Mouse (Mus musculus) layer of hippocampus, postnatal 10 days (tissue): Measurements from ENCODE around the gene Sympk. TPM values are rescaled to one million over a fixed set of nuclear protein-coding genes. Genes with fewer than 3 reads are reported as not detected.

Experiments
- DNase-seq, 2 experiments: peaks; one replicate each; pipeline ENCODE4 v3.0.0; 2021; ENCODE audit warnings: low spot score in 2 of 2
- total RNA-seq, 2 experiments: library from RNA; stranded (reverse); gene quantifications; 2 replicates each; pipeline ENCODE4 v1.2.3; 2021

Sympk gene
- total RNA-seq, 2 experiments from 2014 or later, result 88.4 to 90.2 TPM

DNA sequence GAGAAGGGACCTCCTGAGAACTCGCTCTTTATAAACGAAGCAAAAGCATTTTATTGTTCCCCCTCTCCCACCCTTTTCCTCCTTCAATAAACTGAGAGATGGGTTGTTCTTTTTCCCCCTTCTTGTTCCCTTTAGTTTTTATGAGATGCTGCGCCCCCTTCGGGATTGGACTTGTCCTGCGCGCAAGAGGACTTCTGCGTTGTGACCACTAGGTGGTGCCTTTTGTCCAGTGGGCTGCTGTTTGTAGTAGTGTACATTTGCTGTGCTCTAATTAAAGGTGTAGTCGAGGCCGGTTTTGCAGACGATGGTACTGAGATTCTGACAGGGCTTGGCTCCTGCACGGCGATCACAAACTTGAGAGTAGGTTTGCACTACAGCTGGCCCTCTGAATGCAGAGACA lies 17.7 kb upstream of the Sympk start:
- peak; percentile 90 to 91 for DNase-seq

DNA sequence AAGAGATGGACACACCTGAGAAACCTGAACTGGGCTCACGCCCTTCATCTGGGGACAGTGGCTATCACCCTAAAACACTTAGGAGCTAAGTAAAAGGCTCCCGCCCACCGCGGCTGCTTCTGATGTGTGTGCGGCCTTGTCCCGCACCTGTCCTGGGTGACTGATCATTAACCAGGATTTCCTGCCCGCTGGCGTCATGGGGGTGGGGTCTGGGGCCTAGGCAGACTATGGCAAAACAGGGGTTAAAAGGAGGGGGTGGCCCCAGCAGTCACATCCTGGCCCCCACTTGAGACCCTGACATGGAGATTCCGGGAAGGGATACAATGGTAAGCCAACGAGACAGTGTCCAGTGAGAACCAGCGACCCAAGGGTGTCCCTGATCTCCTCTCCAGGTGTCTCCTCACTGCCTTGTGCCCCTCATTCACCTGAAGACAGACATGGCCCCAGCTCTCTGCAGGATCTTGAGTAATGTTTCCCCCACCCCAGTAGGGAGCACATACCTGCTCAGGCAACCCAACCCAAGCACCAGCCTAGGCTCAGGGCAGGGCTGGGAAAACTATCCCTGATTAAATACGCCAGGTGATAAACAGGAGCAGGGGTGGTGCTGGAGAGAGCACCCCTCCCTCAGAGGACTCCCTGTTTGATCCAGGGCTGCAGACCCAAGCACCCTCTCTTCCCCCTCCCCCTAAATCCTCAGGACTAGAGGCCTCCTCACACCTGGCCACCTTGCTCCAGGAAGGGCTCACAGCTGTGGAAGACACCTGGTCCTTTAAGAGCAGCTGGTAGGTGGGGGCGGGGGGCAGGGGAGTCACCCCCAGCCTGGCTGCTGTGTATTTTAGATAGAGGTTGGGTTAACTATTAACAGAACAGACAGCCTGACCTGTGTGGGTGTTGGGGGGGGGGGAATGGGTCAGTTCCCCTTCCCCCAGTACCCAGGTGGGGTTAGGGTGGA lies 16.9 kb upstream of the Sympk start:
- DNase-seq, result no peak

DNA sequence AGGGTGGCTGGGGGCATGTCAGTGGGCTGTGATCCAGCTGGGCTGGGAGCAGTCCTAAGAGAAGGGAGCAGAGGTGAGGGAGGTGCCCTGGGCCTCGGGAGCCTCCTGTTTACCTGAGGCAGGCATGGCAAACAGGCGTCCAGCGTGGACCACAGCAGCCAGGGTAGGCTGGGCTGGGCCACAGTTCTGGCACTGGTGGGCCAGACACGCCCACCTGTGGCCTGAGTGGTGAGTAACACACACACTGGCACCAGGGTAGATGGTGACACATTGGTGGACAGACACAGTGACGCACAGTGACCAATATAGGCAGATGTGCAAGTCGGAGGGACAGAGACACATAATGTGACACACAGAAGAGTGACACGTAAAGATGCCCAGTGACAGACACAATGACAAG lies 13.6 kb upstream of the Sympk start:
- DNase-seq, result no peak

DNA sequence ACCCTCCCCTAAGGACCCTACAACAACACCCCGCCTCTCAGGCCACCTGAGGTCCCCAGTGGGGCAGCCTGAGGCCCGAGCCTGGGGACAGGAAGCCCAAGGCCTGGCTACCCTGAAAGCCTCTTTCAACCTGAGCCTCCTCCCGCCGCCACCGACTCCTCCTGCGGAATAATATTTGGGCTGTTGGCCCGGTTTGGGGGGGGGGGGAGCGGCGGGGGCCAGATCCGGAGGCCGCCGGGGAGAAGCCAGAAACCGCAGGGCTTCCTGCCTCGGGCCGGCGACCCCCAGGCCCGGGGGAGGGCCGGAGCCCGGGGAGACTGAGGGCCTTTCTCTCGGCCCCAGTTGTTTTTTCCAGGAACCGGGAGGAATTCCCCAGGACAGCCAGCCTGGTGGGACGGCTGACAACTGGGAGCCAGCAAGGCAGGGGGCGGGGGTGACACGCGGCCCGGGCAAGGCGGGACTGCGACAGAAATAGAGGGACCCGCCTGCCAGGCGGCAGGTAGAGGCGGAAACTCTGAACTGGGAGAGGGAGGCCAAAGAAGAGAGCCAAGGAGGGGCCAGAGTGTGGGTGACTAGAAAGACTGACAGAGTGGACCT lies 12.1 kb upstream of the Sympk start:
- no peak for DNase-seq

DNA sequence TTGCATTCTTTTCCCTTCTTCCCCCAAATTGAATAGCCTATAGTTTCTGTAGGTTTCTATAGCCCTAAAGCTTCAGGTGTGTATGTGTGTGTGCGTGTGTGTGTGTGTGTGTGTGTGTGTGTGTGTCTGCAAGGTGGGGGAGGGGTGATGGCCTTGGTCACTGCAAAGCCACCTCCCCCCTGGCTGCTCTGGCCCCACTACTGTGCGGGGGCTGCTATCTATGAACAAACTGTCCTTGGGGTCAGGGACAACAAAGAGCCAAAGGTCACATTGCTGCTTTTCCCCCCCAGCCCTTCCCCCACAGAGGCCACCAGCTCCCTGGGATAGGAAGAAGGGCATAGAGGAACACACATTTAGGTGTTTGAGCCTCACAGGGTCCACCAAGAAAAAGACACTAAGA lies 11.3 kb upstream of the Sympk start:
- no peak for DNase-seq

DNA sequence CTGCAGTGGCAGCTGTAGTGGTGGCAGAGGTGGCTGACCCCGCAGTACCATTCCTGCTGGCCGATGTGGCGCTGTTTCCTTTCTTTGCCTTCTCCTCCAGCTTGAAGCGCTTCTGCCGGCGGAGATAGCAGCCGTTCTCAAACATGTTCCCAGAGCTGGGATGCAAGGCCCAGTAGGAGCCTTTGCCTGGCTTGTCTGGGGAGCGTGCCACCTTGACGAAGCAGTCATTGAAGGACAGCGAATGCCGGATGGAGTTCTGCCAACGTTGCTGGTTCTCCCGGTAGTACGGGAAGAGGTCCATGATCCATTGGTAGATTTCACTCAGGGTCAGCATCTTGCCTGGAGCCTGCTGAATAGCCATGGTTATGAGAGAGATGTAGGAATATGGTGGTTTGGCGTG lies 9.7 kb upstream of the Sympk start:
- DNase-seq, result no peak

DNA sequence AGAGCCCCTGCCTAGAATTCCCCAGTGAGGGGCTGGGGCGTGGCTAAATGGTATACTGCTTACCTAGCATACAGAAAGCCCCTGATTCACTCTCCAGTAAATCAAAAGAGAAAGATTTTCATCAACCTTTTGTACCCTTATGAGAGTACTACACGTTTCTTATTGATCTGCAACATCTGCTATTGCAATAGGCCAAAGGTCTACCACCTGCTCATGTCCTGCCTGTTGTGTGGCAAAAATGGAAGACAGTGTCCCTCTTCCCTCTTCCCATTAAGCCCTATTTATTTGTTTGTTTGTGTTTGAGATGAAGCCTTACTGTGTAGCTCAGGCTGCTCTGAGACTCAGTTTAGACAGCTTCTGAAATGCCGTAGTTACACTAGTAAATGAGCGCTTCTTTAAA lies 8.1 kb upstream of the Sympk start:
- DNase-seq, result no peak

DNA sequence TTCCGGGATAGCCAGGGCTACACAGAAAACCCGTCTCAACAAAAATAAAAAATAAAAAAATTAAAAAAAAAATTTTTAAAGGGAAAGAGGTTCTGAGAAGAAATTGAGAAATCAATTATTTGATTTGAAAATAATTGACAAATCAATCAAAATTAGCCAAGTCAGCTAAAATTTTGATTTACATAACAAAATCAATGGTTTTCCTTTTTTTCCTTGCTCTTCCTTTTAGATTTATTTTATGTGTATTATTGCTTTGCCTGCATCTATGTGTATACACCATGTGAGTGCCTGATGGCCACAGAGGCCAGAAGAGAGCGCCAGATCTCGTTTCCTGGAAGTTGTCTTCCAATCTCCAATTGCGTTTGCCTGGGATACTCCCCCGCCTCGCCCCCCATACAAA lies 6.3 kb upstream of the Sympk start:
- no peak for DNase-seq

DNA sequence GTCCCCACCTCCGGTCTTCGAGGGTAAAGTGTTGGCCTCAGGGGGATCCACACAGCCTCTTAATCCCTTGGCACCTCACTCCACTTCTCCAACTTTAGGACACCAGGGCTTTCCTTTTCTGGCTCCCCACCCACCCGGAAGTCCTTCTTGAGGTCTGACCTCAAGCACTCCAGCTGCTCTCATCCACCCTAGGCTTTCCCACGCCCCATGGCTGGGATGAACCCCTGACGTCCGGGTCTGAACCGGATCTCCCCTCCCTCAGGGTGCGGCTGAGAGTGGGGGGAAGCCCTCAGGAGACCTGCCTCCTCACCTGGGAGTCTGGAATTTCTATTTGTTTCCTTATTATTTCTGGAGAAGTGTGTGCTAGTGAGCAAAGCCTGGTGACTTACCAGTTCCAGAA lies 3.1 kb upstream of the Sympk start:
- DNase-seq, result no peak

DNA sequence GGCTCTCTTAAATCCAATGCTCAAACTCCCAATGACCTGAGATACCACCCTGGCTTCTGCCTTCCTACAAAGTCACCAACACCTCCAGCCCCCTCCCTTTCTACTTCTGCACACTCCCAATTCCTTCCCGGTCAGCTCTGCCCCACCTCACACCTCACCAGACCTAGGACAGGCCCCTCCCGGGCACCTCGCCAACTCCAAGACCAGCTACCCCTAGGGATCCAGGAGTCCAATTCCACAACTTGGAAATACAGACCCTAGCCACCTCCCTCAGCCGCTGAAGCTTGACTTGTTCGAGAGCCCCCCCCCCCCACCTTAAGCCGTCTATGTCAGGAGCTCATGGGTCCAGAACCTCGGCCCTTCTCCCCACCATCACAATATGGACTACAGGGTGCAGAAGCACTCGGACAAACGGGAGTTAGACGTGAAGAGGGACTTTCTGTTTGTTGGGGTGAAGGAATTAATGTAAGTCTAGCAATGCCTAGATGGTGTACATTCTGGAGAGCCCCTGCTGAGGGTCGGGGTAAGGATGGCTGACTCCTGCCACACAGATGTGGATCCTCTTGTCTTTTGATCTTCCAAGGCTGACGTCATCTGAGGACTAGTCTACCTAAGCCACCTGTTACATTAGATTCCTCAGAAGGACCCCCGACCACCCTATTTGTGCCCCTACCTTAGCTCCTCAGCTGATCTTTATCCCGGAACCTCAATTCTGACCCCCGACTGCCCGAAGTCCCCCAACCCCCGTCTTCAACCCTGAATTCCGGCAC lies 1.8 kb upstream of the Sympk start:
- no peak for DNase-seq

DNA sequence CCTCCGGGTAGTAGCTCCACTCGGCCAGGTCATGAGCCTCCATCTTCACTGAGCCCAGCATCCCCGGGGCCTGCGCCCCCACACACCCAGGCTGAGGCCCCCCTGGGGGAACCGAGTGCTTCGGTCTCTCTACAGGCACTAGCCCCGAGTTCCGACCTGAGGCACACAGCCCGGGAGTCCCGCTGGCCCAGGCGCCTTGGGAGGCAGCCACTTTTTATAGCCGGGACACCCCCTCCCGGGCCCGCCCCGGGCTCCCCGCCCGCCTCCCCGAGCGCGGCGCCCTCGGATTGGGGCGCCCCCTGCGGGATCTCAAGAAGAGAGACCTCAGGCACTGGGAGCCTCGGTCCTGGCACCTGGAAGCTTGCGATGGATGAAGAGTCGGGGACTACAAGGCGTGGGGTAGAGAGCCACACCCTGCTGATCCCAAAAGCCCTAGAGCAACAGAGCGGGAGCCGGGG lies 791 bp upstream of the Sympk start, which contains the start of gene Foxa3:
Gene Foxa3, minus strand, starts transcription at position 182 of the 458 bp plus-strand sequence.
- peak in 1 of 2 experiments; percentile 53 for DNase-seq

DNA sequence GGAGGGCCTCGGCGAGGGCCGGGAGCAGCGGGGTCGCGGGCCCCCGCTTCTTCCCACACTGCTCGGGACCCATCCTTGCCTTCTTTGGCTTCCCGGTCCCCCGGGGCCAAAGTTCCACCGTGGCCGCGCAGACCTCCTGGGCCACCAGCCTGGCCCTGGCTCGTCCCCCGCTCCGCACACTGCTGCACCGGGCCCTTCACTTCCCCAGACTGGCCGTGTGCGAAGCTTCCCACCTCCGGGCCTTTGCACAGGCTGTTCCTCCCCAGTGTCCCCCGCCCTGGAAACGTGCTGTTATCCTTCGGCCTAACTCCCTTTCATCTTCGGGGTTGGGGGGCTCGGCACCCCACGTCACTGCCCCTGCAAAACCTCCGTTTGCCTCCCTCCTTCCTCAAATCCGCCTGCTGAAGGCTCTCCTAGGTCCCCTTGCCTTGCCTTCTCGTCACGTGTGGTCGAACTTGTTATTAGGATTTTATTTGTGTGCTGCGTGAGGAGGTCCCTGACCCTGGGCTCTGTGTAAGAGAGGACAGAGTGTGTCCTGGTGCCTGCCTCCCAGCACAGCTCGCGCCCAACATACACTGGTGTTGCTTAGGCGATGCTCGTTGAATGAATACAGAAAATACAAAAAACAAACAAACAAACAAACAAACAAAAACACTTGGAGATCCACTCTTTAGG lies 541 bp downstream of the Sympk start:
- peak; percentile 56 to 66 for DNase-seq

DNA sequence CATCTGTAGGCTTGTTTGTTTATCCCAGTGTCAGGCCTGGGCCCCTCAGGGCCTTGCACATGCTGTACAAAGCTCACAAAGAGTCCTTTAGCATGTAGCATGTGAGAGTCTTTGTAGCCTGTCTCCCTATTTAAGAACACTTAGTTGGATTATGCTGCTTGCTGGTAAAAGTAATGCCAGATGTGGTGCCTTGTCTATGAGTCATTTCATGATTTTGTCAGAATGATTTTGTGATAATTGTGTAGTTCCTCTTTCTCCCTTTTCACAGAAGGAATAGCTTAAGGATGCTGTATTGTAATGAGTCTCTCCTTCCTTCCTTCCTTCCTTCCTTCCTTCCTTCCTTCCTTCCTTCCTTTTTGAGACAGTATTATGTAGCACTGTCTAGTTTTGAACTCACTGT lies 3.9 kb downstream of the Sympk start:
- no peak for DNase-seq

DNA sequence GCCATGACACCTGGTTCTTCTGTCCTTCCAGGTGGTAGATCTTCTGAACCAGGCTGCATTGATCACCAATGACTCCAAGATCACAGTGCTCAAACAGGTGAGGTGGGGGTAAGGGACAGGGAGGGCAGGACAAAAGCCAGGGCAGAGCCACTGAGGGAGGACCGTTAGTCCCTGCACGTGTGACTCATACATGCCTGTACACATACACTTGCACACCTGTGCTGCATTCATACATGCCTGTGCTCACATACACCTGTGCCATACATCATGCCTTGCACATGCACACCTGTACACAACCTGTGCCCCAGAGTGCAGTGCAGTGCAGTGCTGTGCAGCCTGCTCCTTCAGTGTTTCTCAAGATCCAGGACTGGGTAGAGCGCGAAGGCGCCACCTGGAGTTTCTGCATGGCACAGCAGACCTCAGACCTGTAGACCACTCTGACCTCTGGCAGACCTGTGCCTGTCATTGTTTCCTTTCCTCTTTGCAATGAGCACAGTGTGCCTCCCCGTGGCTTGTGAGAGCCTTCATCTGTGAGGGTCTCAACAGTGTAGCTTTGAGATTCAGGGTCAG lies 5.0 kb downstream of the Sympk start:
- DNase-seq, result peak in 1 of 2 experiments; percentile 57

DNA sequence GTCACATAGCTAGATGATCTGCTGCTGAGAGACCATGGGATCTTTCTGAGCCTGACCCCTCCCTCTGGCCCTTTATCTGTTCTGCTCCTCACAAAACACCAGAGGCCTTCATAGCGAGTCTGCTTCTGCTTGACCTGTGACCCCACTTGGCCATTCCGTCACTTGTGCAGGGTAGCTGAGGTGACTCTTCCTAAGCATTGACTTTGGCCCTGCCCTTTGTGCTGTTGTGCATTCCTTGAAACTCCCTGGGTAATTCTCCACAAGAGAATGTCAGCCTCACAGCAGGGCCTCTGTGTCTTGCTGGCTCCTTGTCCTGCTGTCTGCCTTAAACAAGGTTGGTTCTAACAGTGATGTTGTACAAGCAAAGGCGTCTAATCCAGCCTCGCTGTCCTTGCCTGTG lies 7.5 kb downstream of the Sympk start:
- DNase-seq, result no peak

DNA sequence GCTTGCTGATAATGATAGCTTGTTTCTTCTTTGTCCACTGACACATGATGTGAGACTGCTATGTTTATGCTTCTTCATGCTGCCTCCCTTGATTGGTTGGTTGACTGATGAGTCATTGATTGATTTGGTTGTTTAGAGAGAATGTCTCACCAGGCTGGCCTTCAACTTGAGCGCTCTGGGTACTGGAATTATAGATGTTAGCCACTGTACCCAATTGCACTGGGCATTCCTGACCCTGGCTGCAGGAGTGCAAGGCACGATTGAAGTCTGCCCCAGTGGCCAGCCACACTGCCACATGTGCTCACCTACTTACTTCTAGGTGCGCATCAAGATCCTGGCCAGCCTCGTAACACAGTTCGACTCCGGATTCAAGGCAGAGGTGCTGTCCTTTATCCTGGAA lies 20.4 kb downstream of the Sympk start:
- DNase-seq, result no peak

DNA sequence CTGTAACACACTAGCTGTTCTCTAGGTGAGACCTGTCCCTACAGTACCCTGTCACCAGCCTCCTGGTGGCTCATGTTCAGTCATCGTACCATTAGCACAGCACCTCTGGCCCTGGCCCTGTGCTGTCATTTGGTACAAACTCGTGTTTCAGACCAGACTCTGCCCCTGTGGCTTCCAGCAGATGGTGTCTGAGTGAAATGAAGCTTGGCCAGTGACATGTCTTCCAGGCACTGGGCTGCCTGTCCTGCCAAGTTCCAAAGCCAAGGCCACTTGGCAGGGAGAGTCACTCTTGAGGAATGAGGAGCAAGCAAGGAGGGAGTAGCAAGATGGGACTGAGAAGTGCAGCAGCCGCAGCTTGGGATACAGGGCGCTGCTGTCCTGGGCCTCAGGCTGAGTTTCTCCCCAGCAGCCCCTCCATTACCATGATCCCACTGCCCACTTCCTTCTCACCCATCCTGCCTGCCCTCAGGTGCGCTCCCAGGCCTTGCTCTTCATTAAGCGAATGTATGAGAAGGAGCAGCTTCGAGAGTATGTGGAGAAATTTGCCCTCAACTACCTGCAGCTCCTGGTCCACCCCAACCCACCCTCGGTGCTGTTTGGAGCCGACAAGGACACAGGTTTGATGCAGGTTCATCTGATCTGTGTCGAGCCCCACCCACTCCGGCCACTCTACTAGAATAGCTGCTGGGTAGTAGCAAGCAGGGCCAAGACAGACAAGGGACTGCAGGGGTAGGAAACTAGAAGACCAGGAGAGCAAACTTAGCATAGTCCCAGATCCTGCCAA lies 22.3 kb downstream of the Sympk start:
- peak in 1 of 2 experiments; percentile 22 for DNase-seq

DNA sequence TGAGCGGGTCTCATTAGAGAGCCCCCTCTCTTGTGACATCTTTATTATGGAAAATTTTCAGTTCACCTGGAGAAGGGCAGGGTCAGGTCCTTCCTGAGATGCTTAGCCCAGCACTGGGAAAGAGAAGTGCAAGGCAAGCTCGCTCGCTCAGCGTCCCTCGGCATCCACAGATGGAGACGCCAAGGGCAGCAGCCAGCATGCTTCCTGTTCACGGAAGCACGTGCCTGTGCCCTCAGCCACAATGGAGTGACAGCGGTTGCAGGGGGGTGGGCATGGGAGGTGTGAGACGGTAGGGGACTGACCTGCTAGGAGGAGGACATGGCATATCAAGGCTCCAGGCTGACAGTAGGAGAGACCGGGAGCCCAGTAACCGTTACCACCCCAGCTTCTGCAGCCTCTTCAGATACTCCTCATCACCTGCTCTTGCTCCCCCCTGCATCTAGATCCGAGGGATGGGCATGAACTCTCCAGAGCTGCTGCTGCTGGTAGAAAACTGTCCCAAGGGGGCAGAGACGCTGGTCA lies 23.9 kb downstream of the Sympk start:
- no peak for DNase-seq

DNA sequence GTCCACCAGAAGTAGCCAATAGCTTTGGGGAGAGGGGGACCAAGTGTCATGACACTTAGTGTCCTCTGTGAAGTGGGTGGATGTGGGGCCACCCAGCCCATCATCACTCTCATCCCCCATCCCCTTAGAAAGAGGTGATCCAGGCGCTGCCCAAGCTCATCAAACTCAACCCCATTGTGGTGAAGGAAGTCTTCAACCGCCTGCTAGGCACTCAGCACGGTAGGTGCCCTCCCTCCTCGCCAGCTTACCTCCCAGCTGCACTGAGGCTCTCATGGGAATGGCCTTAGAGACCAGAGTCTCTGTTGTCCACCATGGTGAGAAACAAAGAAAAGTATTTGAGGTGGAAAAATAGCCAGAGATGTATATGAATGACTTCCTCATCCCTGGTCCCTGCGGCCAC lies 25.1 kb downstream of the Sympk start:
- no peak for DNase-seq

DNA sequence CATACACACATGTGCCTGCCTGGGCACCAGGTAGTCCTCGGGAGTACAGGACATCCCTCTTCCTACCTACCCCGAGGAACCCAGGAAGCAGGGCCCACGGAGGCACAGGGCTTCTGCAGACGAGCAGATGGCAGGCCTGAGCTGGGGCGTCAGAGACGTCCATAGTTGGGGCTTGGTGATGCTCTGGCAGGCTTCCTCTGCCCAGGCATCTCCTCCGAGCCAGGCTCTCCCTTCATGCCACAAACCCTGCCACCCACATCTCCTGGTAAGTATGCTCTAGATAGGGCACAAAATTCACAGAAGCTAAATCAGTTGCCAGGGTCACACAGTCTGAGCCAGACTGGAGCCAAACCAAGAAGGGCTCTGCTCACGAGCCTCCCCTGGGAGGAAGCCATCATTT lies 26.0 kb downstream of the Sympk start:
- DNase-seq, result peak in 1 of 2 experiments; percentile 33
